Mouse (Mus musculus) cortical plate, adult 2 months (tissue): ENCODE results near the gene Psmg4.

Experiments used
- CTCF ChIP-seq: fragments of 200-500 bp; IDR thresholded peaks from 2 replicates; pipeline ENCODE4 v1.5.1; 2011; ENCODE audit warnings: mild to moderate bottlenecking, control low read depth, low read length; ENCODE audit not compliant: insufficient read depth; ENCODE audit errors: extremely low read depth
- POLR2A ChIP-seq: fragments of 200-500 bp; IDR thresholded peaks from 2 replicates; pipeline ENCODE4 v1.6.1; 2011; ENCODE audit warnings: mild to moderate bottlenecking, low read length, control low read depth; ENCODE audit not compliant: insufficient read depth; ENCODE audit errors: extremely low read depth

GRCm38 (mm10) chr13:34154931-34155272 is 7.9 kb upstream of the Psmg4 start:
- TF ChIP-seq CTCF, result peak; percentile 65
- TF ChIP-seq POLR2A, result no peak
